Mouse (Mus musculus): ENCODE results near the gene Prl. TPM values are rescaled to one million over a fixed set of nuclear protein-coding genes. Genes with fewer than 3 reads are reported as not detected.
"Not testable (repeated sequence)": the region's sequence is repeated elsewhere in the genome, so short reads cannot be mapped to it uniquely, and the experiment has no call there.

Gene Prl
- polyA plus RNA-seq, 1 experiment from 2014 or later: not detected

DNA sequence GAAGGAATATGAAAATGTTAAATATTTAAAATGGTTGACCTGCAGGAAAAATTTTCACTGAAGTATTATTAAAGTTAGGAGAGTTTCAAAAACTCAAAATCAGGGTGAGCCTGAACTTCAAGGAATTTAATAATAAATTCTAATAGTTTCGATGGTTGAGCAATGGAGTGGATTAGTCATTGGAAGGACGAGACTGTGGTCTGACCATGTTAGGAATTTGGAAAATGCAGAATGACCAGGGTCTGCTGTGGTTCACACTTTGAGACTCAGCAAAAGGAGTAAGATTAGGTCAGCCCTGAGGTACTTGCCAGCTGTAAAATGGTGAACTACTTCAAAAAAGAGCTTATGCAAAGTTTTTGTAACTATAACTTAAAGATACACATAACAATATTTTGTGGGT lies 24.4 kb upstream of the Prl start:
- no peak for DNase-seq
- Histone ChIP-seq H3K27ac (ENCODE audit: low read depth) (no peak overlapping the region), H3K4me1 (ENCODE audit: insufficient read depth) (no peaks in the 10 kb centered on the region), H3K4me2 (ENCODE audit: low read depth, low read length) (no peak overlapping the region), H3K4me3 (ENCODE audit: low read depth, low read length) (no peak overlapping the region), H3K36me3 (replicated peaks; ENCODE audit: insufficient read depth, low read length) (no peaks in the 10 kb centered on the region), H3K27me3 (ENCODE audit: insufficient read depth, low read length) (no peaks in the 10 kb centered on the region), H3K9ac (replicated peaks) (no peak overlapping the region), H3K9me3 (ENCODE audit: low read length) (no peaks in the 10 kb centered on the region)
- WGBS (ENCODE audit: insufficient replicate concordance): 57% methylated on average over 2 of the region's 2 CpGs
- TF ChIP-seq CTCF (IDR thresholded peaks at IDR 0.05; ENCODE audit: low read depth): no peak
- TF ChIP-seq EP300 (IDR thresholded peaks at IDR 0.05; ENCODE audit: low read depth): no peak
- no peak for ATAC-seq

DNA sequence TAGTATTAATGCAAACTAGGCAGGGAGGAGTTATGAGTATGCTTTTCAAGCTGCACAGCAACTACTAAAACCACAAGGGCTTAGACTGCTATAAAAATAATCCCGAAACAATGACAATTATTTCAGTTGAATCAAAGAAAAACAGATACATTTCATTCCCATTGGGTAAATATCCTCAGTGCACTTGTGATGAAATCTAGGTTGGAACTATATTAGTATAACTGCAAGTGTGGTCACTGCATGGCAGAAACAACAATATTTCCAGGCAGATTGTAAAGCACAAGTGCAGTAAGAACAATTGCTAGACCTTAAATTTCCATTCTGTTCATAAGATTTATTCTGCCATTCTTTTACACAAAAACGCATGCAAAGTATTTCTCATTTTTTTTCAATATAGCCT lies 15.2 kb upstream of the Prl start:
- Histone ChIP-seq H3K9ac (replicated peaks) (no peak overlapping the region), H3K36me3 (replicated peaks; ENCODE audit: insufficient read depth, low read length) (no peaks in the 10 kb centered on the region), H3K27me3 (ENCODE audit: insufficient read depth, low read length) (no peaks in the 10 kb centered on the region), H3K4me2 (ENCODE audit: low read depth, low read length) (no peak overlapping the region), H3K27ac (ENCODE audit: low read depth) (no peak overlapping the region), H3K9me3 (ENCODE audit: low read length) (no peaks in the 10 kb centered on the region), H3K4me1 (ENCODE audit: insufficient read depth) (no peaks in the 10 kb centered on the region), H3K4me3 (ENCODE audit: low read depth, low read length) (no peak overlapping the region)
- ATAC-seq: no peak
- DNase-seq: no peak
- no peak for TF ChIP-seq CTCF (IDR thresholded peaks at IDR 0.05; ENCODE audit: low read depth)
- TF ChIP-seq EP300 (IDR thresholded peaks at IDR 0.05; ENCODE audit: low read depth): no peak
- 72% methylated on average over 2 of the region's 2 CpGs for WGBS (ENCODE audit: insufficient replicate concordance)

DNA sequence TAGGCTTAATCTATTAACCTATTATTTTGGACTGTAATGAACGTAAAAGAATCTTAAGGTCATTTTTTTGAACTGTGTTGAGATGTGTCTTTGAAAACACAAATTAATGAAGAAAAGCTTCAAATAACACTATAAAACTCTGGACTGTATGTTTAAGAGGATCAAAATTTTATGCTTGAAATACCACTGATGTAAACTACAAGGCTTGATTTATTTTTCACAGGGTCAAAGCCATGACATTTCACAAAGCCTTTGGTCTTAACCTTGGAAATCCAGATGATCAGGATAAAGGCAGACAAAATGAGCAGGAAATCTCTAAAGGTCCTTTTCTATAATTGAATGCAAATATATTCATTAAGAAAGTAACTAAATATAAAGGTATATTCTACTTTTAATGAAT lies 14.0 kb upstream of the Prl start:
- no peak for ATAC-seq
- no peak for TF ChIP-seq CTCF (IDR thresholded peaks at IDR 0.05; ENCODE audit: low read depth)
- TF ChIP-seq EP300 (IDR thresholded peaks at IDR 0.05; ENCODE audit: low read depth): no peak
- WGBS (ENCODE audit: insufficient replicate concordance): 70% methylated on average over 1 of the region's 1 CpGs
- Histone ChIP-seq H3K4me2 (ENCODE audit: low read depth, low read length) (no peak overlapping the region), H3K36me3 (replicated peaks; ENCODE audit: insufficient read depth, low read length) (no peaks in the 10 kb centered on the region), H3K27me3 (ENCODE audit: insufficient read depth, low read length) (no peaks in the 10 kb centered on the region), H3K27ac (ENCODE audit: low read depth) (no peak overlapping the region), H3K9me3 (ENCODE audit: low read length) (no peaks in the 10 kb centered on the region), H3K4me1 (ENCODE audit: insufficient read depth) (no peaks in the 10 kb centered on the region), H3K9ac (replicated peaks) (no peak overlapping the region), H3K4me3 (ENCODE audit: low read depth, low read length) (no peak overlapping the region)
- no peak for DNase-seq

GRCm38 (mm10) chr13:27059177-27059576 lies 1.8 kb downstream of the Prl start:
- 71% methylated on average over 7 of the region's 7 CpGs for WGBS (ENCODE audit: insufficient replicate concordance)
- TF ChIP-seq CTCF (IDR thresholded peaks at IDR 0.05; ENCODE audit: low read depth) (no peak), EP300 (IDR thresholded peaks at IDR 0.05; ENCODE audit: low read depth) (no peak)
- Histone ChIP-seq H3K4me1 (ENCODE audit: insufficient read depth) (no peaks in the 10 kb centered on the region), H3K4me3 (ENCODE audit: low read depth, low read length) (no peak overlapping the region), H3K9ac (replicated peaks) (no peak overlapping the region), H3K4me2 (ENCODE audit: low read depth, low read length) (no peak overlapping the region), H3K27ac (ENCODE audit: low read depth) (no peak overlapping the region), H3K36me3 (replicated peaks; ENCODE audit: insufficient read depth, low read length) (no peaks in the 10 kb centered on the region), H3K9me3 (ENCODE audit: low read length) (no peaks in the 10 kb centered on the region), H3K27me3 (ENCODE audit: insufficient read depth, low read length) (no peaks in the 10 kb centered on the region)
- DNase-seq (no peak), ATAC-seq (no peak)

- ATAC-seq; H3K36me3 ChIP-seq (replicated peaks; ENCODE audit: insufficient read depth, low read length); H3K4me3 ChIP-seq (ENCODE audit: low read depth, low read length); H3K4me2 ChIP-seq (ENCODE audit: low read depth, low read length); H3K9ac ChIP-seq (replicated peaks); DNase-seq; H3K27ac ChIP-seq (ENCODE audit: low read depth); H3K9me3 ChIP-seq (ENCODE audit: low read length); H3K4me1 ChIP-seq (ENCODE audit: insufficient read depth); H3K27me3 ChIP-seq (ENCODE audit: insufficient read depth, low read length): not testable (repeated sequence)
- 79% methylated on average over 5 of the region's 5 CpGs for WGBS (ENCODE audit: insufficient replicate concordance)
Observed at GRCm38 (mm10) chr13:27093890-27094289, 36.5 kb downstream of the Prl start, which contains the start of gene Prl3d1. TSS of gene Prl3d1 (plus strand) at chr13:27094190.

Other genes with a start within 250 kb of the Prl start
- not detected in 2 replicates for gene Prl3d1, start 36.6 kb downstream of the Prl start, polyA plus RNA-seq (2015; fragmentation: Nextera tagmentation; extraction: Ambion mirVana)
- not detected in 2 replicates for gene Prl3d2, start 64.1 kb downstream of the Prl start, polyA plus RNA-seq (2015; fragmentation: Nextera tagmentation; extraction: Ambion mirVana)
- not detected in 2 replicates for gene Prl3d3, start 99.2 kb downstream of the Prl start, polyA plus RNA-seq (2015; fragmentation: Nextera tagmentation; extraction: Ambion mirVana)
- not detected in 2 replicates for gene Prl3c1, start 139.1 kb downstream of the Prl start, polyA plus RNA-seq (2015; fragmentation: Nextera tagmentation; extraction: Ambion mirVana)
- not detected in 2 replicates for gene Prl3b1, start 184.3 kb downstream of the Prl start, polyA plus RNA-seq (2015; fragmentation: Nextera tagmentation; extraction: Ambion mirVana)
- gene Prl3a1, start 201.9 kb downstream of the Prl start, polyA plus RNA-seq (2015; fragmentation: Nextera tagmentation; extraction: Ambion mirVana): not detected in 2 replicates